Mouse (Mus musculus): ENCODE measurements around the gene Ripply1. TPM values are rescaled to one million over a fixed set of nuclear protein-coding genes. Genes with fewer than 3 reads are reported as not detected.
"Not testable (repeated sequence)": the region's sequence is repeated elsewhere in the genome, so short reads cannot be mapped to it uniquely, and the experiment has no call there.

Gene Ripply1
- total RNA-seq, 2 experiments from 2014 or later: not detected

DNA sequence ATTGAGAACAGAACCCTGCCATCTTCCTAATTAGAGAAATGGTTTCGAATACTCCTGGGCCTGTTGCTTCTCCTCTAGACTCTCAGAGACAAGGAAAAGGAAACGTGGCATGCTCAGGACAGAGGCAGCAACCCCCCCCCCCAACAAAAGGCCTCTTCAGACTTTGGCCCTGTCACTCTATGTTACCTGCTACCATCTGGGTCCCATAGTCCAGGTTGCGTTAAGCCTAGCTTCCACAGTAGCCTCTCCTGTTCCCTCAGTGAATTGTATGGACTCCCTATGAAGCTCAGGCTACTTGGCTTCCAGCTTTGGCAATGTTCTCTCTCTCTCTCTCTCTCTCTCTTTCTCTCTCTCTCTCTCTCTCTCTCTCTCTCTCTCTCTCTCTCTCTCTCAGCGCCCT, 590 bp downstream of the Ripply1 start:
- no peak for DNase-seq (ENCODE audit: low spot score in 2 of 2)

DNA sequence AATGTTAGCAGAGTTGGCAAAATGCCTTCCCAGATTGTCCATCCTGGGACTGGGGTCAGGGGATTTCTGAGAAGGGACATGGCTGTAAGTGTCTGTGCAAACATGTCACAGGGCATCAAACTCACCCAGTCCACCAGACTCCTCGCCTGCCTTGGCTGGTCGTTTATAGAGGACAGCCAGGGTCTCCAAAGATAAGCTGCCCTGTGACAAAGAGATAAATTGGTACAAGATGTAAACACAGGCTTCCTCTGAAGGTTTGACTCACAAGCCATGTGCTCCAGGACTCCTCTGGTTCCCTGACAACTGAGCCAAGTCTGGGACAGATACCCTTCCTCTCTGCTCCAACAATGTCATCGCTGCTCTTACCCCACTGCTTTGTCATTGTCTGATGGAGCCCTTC, 1.2 kb downstream of the Ripply1 start:
- DNase-seq (ENCODE audit: low spot score in 2 of 2): no peak

DNA sequence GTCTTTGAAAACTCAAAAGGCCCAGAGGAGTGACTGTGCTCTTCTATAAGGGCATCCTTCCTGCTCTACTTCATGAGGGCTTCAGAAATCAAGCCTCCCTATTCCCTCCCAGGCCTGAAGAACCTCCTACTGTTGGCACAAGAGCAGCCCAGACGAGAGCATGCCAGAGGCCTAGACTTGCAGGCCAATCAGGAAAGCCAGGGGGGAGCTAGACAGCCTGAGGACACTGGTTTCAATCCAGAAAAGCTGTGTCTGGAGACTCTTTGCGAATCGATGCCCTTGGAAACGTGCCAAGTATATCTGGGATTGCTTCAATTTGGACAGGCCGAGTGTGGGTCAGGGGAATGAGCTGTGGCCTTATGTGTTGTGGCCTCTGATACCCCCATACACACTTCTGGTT, 2.8 kb downstream of the Ripply1 start:
- DNase-seq (ENCODE audit: low spot score in 2 of 2): no peak

DNA sequence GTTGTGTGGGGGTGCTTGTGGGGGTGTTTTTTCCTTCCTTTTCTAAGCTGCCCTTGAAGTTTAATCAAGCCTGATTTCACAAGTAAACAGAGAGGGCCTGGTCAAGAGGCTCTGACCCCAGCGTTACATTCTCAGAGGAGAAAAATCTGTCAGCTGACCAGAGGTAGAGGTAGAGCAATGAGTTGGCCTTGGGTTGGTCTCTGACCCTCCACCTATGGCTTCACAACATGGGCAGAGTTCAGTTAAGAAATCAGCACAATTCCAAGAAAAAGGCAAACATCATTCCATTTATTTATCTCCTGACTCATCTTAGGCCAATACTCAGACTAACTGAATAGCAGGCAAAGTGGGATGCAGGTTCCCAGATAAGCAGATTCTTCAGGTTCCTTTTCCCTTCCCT, 3.3 kb downstream of the Ripply1 start:
- no peak for DNase-seq (ENCODE audit: low spot score in 2 of 2)

DNA sequence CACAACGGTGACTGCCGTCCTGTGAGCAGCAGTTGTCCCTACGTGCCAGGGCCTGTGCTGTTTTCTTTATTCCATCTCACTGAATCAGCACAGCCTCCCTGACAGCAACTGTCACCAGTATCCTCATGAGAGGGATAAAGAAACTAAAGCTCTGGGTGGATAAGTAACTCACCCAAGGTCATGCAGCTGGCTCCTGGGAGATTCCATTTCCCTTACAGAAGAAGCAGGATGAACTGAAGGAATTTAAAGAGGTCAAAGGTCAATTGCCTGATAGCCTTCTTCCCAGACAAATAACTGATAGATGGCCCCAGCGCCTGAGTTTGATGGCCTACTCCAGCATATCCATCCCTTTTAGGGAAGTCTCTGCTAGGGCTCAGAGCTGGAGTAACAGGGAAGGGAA, 4.8 kb downstream of the Ripply1 start:
- DNase-seq (ENCODE audit: low spot score in 2 of 2): no peak

DNA sequence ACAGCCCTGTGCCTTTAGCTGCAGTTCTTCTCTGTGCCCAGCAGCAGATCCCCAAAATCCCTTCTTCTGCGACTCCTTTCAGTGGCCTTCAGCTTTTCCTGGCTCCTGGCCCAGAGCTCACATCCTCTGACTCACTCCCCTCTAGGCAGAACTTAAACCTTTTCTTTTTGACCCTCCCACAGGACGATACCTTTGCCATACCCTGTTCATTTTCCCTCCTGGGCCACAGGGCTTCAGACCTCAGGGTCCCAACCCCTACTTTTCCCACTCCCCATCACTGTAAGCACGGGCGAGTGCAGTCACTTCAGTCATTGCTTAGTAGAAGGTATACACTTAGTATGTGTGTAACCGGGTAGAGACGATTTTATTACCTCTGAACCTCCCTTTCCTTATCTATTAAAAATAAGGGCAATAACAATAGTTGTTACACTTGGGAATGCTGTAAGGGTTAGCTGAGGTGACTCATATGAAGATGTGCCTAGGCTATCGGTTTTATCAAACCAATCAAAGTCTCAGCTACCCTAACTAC, 7.0 kb downstream of the Ripply1 start:
- DNase-seq (ENCODE audit: low spot score in 2 of 2): peak in 1 of 2 experiments; percentile 22

DNA sequence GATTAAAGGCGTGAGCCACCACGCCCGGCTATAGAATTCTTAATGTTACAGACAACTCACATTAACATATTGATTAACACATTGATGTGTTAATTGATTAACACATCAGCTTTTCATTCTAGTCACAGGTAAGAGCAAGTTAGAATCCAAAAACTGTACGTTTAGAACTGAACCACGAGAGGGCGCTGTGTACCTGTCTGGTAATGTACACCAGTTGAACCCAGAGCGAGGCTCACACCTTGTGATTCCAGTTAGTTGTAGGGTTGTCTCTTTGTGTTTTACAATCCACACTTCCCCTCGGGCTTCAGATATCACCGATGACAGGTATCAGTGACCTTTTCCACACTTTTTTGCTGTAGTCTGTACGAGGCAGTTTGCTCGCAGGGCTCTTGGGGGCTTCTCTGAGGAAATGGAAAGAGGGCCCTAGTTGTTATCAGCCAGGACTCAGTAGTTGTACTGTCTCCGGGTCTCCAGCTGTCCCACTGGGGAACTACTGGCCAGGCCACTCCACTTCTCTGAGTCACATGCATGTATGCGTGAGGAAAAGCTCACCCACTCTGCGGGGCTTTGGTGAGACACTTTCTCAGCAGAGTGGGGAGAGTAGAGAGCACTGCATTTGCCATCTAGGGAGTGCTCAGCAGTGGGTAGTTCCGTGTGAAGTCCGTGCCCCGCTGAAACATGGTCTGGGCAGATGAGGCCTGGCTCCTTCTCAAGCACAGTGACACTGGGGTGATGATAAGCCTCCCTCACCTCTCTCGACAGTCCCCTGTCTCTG, 7.7 kb downstream of the Ripply1 start:
- DNase-seq (ENCODE audit: low spot score in 2 of 2): peak; percentile 51

DNA sequence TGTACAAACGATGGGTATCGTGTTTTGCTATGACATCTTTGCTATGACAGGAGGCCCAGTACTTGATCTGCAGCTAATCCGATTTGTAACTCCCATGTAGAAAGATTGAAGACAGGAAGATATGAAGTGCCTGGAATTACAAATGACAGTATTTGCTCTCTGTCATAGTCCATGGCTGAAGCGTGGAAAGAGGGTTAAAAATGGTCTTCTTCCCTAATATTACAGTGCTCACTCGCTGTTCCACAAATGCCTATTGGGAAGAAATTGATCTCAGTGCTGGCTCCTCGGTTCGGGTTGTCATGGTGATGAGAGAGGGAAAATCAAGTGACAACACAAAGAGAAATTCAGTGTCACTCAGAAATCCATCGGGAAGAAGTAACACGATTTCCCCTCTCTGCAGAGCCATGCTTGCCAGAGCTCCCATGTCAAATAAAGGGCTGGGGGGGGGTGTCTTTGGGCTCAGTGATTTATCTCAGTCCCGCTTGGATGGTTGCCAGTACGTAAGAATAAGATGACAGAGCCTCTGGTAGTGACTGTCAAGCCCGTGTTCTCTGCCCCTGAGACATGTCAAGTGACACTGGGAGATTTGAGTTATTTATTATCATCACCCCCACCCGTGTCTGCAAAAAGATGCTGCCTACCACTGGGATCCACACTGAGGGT, 12.0 kb downstream of the Ripply1 start:
- DNase-seq (ENCODE audit: low spot score in 2 of 2): no peak

DNA sequence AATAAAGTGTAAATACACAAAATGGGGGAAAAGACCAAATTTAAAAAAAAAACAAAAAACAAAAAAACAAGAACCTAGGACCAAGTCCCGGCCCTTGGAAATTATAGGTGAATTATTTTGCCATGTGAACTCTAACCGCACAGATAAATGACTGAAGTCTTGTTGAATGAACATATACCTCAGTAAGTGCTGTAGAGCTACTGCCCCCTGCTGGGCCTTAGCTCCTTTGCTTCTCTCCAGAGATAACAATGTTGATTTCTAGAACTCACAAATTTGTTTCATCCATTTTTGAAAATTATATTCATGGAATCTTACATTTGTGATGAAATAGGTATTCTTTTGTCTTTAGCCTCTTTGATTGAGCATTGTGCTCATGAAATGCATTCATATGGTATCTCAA, 19.6 kb downstream of the Ripply1 start:
- no peak for DNase-seq (ENCODE audit: low spot score in 2 of 2)

DNA sequence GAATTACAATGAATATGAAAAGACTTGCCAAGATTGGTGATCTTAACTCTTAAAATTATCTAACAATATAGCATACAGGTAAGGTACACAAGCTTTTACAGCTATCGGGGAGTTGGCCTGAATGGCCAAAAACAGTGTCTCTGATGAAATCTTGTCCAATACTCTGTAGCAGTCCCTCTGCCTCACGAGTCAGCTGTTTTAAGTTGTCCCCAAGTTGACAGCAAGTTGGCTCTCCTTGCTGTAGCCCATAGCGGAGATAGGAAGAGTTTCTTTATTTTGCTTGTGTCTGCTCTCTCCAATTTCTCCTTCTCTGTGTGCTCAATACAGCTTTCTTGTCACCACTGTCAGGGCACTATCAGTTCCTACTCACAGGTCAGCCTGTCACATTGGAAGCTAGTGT, 23.5 kb downstream of the Ripply1 start:
- not testable (repeated sequence) for DNase-seq (ENCODE audit: low spot score in 2 of 2)

DNA sequence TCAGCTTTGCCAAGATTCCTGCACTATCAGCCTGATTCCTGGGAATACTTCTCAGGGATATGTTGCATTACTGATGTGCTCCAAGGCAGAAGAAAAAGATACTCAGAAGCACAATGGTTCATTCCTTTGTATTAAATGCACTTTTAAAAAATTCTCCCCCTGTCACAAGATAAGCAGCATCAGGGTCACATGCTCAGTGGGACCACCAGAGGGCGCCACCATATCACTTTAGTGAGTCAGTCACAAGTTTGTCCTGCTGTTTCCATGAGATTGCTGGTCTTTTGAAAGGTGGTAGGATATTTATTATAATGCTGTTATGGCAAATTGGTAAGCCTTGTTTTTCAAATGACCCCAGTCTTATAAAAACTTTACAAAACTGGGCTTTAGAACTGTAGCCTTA, 30.3 kb downstream of the Ripply1 start:
- DNase-seq (ENCODE audit: low spot score in 2 of 2): peak; percentile 14 to 46

DNA sequence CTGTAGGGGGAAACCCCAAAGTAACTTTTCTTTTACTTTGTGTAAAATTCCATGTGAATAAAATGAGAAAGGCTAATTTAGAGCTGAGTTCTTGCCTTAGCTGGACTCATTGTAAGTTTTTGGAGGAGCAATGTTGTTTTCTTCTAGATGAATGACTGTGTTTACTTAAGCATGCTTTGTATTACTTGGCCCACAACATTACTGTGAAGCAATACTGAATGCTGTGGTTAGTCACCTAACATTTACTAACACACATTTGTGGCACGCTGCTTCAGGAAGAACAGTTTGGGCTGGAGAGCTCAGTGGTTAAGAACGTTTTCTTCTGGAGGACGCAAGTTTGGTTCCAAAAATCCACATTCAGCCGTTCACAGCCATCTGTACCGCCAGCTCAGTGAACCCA, 45.1 kb downstream of the Ripply1 start:
- no peak for DNase-seq (ENCODE audit: low spot score in 2 of 2)

DNA sequence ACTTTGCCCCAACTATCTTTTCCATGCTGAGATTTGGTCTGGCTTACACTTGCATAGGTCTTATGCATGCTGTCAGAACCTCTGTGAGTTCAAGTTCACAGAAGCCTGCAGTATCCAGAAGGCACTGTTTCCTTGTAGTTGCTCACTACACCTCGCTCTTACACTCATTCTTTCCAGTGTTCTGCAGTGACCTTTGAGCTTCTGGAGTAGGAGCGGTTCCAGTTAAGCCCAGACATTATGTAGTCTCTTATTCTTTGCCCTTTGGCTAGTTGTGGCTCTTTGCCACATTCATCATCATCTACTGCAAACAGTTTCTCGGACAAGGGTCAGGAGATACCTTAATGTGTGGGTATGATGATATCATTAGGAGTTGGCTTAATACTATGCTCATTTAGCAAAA, 51.6 kb downstream of the Ripply1 start:
- DNase-seq (ENCODE audit: low spot score in 2 of 2): no peak

Other genes starting within 250 kb of the Ripply1 start
- 10 to 100 TPM; 30.6 to 37.8 TPM for gene Rnf128, start 219.0 kb downstream of the Ripply1 start, total RNA-seq (2021)
- gene Tbc1d8b, start 97.4 kb downstream of the Ripply1 start, total RNA-seq (2021): 1 to 10 TPM; 7.1 to 9.4 TPM
- gene Gm15013, start 67.9 kb downstream of the Ripply1 start, total RNA-seq (2021): not detected
- under 1 TPM in 1 of 2 experiments, not detected in 1; 0.66 TPM for gene Cldn2, start 18.5 kb upstream of the Ripply1 start, total RNA-seq (2021)
- gene Morc4, start 89.3 kb upstream of the Ripply1 start, total RNA-seq (2021): 10 to 100 TPM in 1 of 2 experiments, 1 to 10 TPM in 1; 6.4 to 15.8 TPM
- 1 to 10 TPM; 5.0 to 7.2 TPM for gene Rbm41, start 216.2 kb upstream of the Ripply1 start, total RNA-seq (2021)

Measured in adrenal gland, adult 18-20 months (tissue).